Comparison of ENCODE assay signal across 13 mouse cellular contexts in genomic region chr8:117338678-117339077, GRCm38 (mm10).
DNase-seq lines count a peak whose midpoint lies in the region; ATAC-seq and TF ChIP-seq lines count a peak whose summit lies in the region.
"Had no signal": no experiment of that assay in that cellular context is flagged by ENCODE, and none has a peak within 500 bp of the region (broad histone marks: within the 10 kb centered on the region; RNA-seq: fewer than 3 reads in every experiment).

No protein-coding gene starts in this region.

- intact Hi-C loops in heart, adult 2 months (cut with DNase I): loop anchor here (2.0 kb wide), 1 partner anchor 80 kb away; no protein-coding TSS in a partner anchor

- no peak overlapping the region for H3K4me2 ChIP-seq in liver, embryonic 16.5 days (ENCODE audit: low read depth, low read length)
- H3K4me2 ChIP-seq: embryonic facial prominence, embryonic 15.5 days; hindbrain, embryonic 15.5 days; neural tube, embryonic 12.5 days had no signal

- peaks cover 35% of the 10 kb centered on the region for H3K4me1 ChIP-seq in heart, adult 2 months (ENCODE audit: control insufficient read depth, insufficient read depth, low read length)
- H3K4me1 ChIP-seq in megakaryocyte, embryonic 14.5 days: peaks cover 100% of the 10 kb centered on the region
- peaks cover 83% of the 10 kb centered on the region for H3K4me1 ChIP-seq in liver, embryonic 16.5 days (ENCODE audit: control insufficient read depth, low read depth, low read length)
- peaks cover 9% of the 10 kb centered on the region; the same call in 1 of the 2 replicates for H3K4me1 ChIP-seq in cerebellum, adult 2 months (ENCODE audit: control insufficient read depth, insufficient read depth, low read length)

- DNase-seq in heart, adult 2 months: no peak
- no peak for DNase-seq in heart, adult 18-20 months
- no peak for DNase-seq in cerebellum, adult 2 months
- DNase-seq in layer of hippocampus, adult 2 months (ENCODE audit: low spot score in 2 of 2): no peak
- no peak for DNase-seq in frontal cortex, adult 2 months (ENCODE audit: extremely low spot score in 1 of 2, low spot score in 1 of 2)
- DNase-seq: cerebellum, adult 11-12 months had no signal

- no peaks in the 10 kb centered on the region for H3K9me3 ChIP-seq in megakaryocyte, embryonic 14.5 days
- no peaks in the 10 kb centered on the region for H3K9me3 ChIP-seq in liver, embryonic 16.5 days (replicated peaks; ENCODE audit: control insufficient read depth, low read length)
- H3K9me3 ChIP-seq: embryonic facial prominence, embryonic 15.5 days; hindbrain, embryonic 15.5 days; neural tube, embryonic 12.5 days had no signal

- H3K4me3 ChIP-seq in heart, adult 2 months: no peak overlapping the region
- peak overlapping the region; percentile 69 for H3K4me3 ChIP-seq in megakaryocyte, embryonic 14.5 days (replicated peaks)
- H3K4me3 ChIP-seq in liver, embryonic 16.5 days (ENCODE audit: low read depth, low read length): no peak overlapping the region
- no peak overlapping the region for H3K4me3 ChIP-seq in cerebellum, adult 2 months (replicated peaks; ENCODE audit: insufficient read depth, low read depth, low read length)
- no peak overlapping the region for H3K4me3 ChIP-seq in layer of hippocampus, adult 2 months
- H3K4me3 ChIP-seq: embryonic facial prominence, embryonic 15.5 days; hindbrain, embryonic 15.5 days; neural tube, embryonic 12.5 days had no signal

- peak overlapping the region; percentile 36 for H3K27ac ChIP-seq in heart, adult 2 months
- H3K27ac ChIP-seq in liver, embryonic 16.5 days (ENCODE audit: low read length): peak overlapping the region; percentile 90
- H3K27ac ChIP-seq in cerebellum, adult 2 months (ENCODE audit: insufficient read depth, low read length): no peak overlapping the region
- no peak overlapping the region for H3K27ac ChIP-seq in layer of hippocampus, adult 2 months
- H3K27ac ChIP-seq: embryonic facial prominence, embryonic 15.5 days; hindbrain, embryonic 15.5 days; liver, embryonic 14.5 days; neural tube, embryonic 12.5 days had no signal

- no peaks in the 10 kb centered on the region for H3K27me3 ChIP-seq in heart, adult 2 months (ENCODE audit: control insufficient read depth, insufficient read depth, low read length)
- H3K27me3 ChIP-seq in megakaryocyte, embryonic 14.5 days (replicated peaks): no peaks in the 10 kb centered on the region
- no peaks in the 10 kb centered on the region for H3K27me3 ChIP-seq in liver, embryonic 16.5 days (ENCODE audit: control insufficient read depth, insufficient read depth, low read depth, low read length)
- H3K27me3 ChIP-seq in cerebellum, adult 2 months (ENCODE audit: control insufficient read depth, insufficient read depth, low read length): no peaks in the 10 kb centered on the region
- H3K27me3 ChIP-seq: embryonic facial prominence, embryonic 15.5 days; hindbrain, embryonic 15.5 days; neural tube, embryonic 12.5 days had no signal

- TF ChIP-seq CTCF in heart, adult 2 months (IDR thresholded peaks at IDR 0.05): no peak
- TF ChIP-seq CTCF in cerebellum, adult 2 months (IDR thresholded peaks at IDR 0.05; ENCODE audit: borderline replicate concordance, insufficient read depth, low read depth, low read length): no peak
- TF ChIP-seq CTCF in layer of hippocampus, adult 2 months (conservative IDR thresholded peaks at IDR 0.05): no peak

- no peak for TF ChIP-seq POLR2A in heart, adult 2 months (IDR thresholded peaks at IDR 0.05; ENCODE audit: insufficient read depth, low read depth, low read length)
- no peak for TF ChIP-seq POLR2A in cerebellum, adult 2 months (IDR thresholded peaks at IDR 0.05; ENCODE audit: borderline replicate concordance, insufficient read depth, low read length)

- 45% methylated on average over 2 of the region's 2 CpGs for WGBS in heart, adult 2 months
- 25% methylated on average over 2 of the region's 2 CpGs for WGBS in liver, embryonic 16.5 days (ENCODE audit: insufficient replicate concordance)
- 74% methylated on average over 2 of the region's 2 CpGs for WGBS in cerebellum, adult 2 months

- H3K36me3 ChIP-seq in heart, adult 2 months (ENCODE audit: control insufficient read depth, insufficient read depth, low read length): no peaks in the 10 kb centered on the region
- peaks cover 28% of the 10 kb centered on the region for H3K36me3 ChIP-seq in megakaryocyte, embryonic 14.5 days (replicated peaks; ENCODE audit: low read length)
- no peaks in the 10 kb centered on the region for H3K36me3 ChIP-seq in liver, embryonic 16.5 days (ENCODE audit: control insufficient read depth, insufficient read depth)
- H3K36me3 ChIP-seq: embryonic facial prominence, embryonic 15.5 days; hindbrain, embryonic 15.5 days; neural tube, embryonic 12.5 days had no signal

- no peak overlapping the region for H3K9ac ChIP-seq in heart, adult 2 months (ENCODE audit: low read depth, low read length)
- H3K9ac ChIP-seq in liver, embryonic 16.5 days (ENCODE audit: low read depth, low read length): no peak overlapping the region
- H3K9ac ChIP-seq: embryonic facial prominence, embryonic 15.5 days; hindbrain, embryonic 15.5 days; liver, embryonic 14.5 days; neural tube, embryonic 12.5 days had no signal

- 0 out of 2 replicates have a peak, but pooled peaks cover 1% of the 10 kb centered on the region for H3K79me2 ChIP-seq in heart, adult 2 months (replicated peaks; ENCODE audit: control insufficient read depth, insufficient read depth, low read length)

- ATAC-seq in megakaryocyte, adult 5-6 weeks (ENCODE audit: poor library complexity, severe bottlenecking): no peak
- no peak for ATAC-seq in liver, embryonic 16.5 days (ENCODE audit: low read depth)

- TF ChIP-seq EP300 in heart, adult 2 months (IDR thresholded peaks at IDR 0.05; ENCODE audit: insufficient read depth, low read depth, low read length): no peak

Comparison
In these comparisons a context has a peak if more than half of its experiments do, and no peak if none do; other contexts are left out.
1. H3K27ac ChIP-seq: peak in heart, adult 2 months (single experiment) and liver, embryonic 16.5 days (single experiment); none in cerebellum, adult 2 months (single experiment) and layer of hippocampus, adult 2 months (single experiment).